Mouse (Mus musculus): ENCODE data around the gene Nutf2-ps1.
A peak's percentile ranks its signal among the peaks of the same experiment; 100 is the strongest.
"Not testable (repeated sequence)": the region's sequence is repeated elsewhere in the genome, so short reads cannot be mapped to it uniquely, and the experiment has no call there.

Gene Nutf2-ps1

GRCm38 (mm10) chr19:53588968-53589367 lies at the start of gene Nutf2-ps1:
TSS of gene Nutf2-ps1 (minus strand) at chr19:53589068.
- not testable (repeated sequence) for DNase-seq (ENCODE audit: low read depth, low spot score)

GRCm38 (mm10) chr19:53638041-53638440 lies 49.2 kb upstream of the Nutf2-ps1 start:
- DNase-seq (ENCODE audit: low read depth, low spot score): peak; percentile 53

- DNase-seq (ENCODE audit: low read depth, low spot score): no peak
These were observed 32.8 kb upstream of the Nutf2-ps1 start for GRCm38 (mm10) chr19:53621681-53622080.

- no peak for DNase-seq (ENCODE audit: low read depth, low spot score)
These were observed 20.1 kb upstream of the Nutf2-ps1 start for GRCm38 (mm10) chr19:53608921-53609320.

- DNase-seq (ENCODE audit: low read depth, low spot score): peak; percentile 39
These were observed 12.4 kb upstream of the Nutf2-ps1 start for GRCm38 (mm10) chr19:53601363-53601655.

GRCm38 (mm10) chr19:53600549-53601362 lies 11.9 kb upstream of the Nutf2-ps1 start:
- no peak for DNase-seq (ENCODE audit: low read depth, low spot score)

GRCm38 (mm10) chr19:53599757-53600539 lies 11.1 kb upstream of the Nutf2-ps1 start, which contains the start of gene Smc3:
TSS of gene Smc3 (plus strand) at chr19:53600398.
- peak; percentile 99 for DNase-seq (ENCODE audit: low read depth, low spot score)

GRCm38 (mm10) chr19:53596723-53597474 lies 8.0 kb upstream of the Nutf2-ps1 start:
- DNase-seq (ENCODE audit: low read depth, low spot score): no peak

GRCm38 (mm10) chr19:53587686-53588085 lies 1.2 kb downstream of the Nutf2-ps1 start:
- not testable (repeated sequence) for DNase-seq (ENCODE audit: low read depth, low spot score)

GRCm38 (mm10) chr19:53580271-53580670 lies 8.6 kb downstream of the Nutf2-ps1 start:
- not testable (repeated sequence) for DNase-seq (ENCODE audit: low read depth, low spot score)

- DNase-seq (ENCODE audit: low read depth, low spot score): peak; percentile 80
These were observed 10.1 kb downstream of the Nutf2-ps1 start for GRCm38 (mm10) chr19:53578597-53579252.

GRCm38 (mm10) chr19:53577025-53577800 lies 11.7 kb downstream of the Nutf2-ps1 start:
- no peak for DNase-seq (ENCODE audit: low read depth, low spot score)

GRCm38 (mm10) chr19:53576061-53576460 lies 12.8 kb downstream of the Nutf2-ps1 start:
- no peak for DNase-seq (ENCODE audit: low read depth, low spot score)

- no peak for DNase-seq (ENCODE audit: low read depth, low spot score)
These were observed 13.4 kb downstream of the Nutf2-ps1 start for GRCm38 (mm10) chr19:53575296-53576010.

GRCm38 (mm10) chr19:53574546-53574945 lies 14.3 kb downstream of the Nutf2-ps1 start:
- DNase-seq (ENCODE audit: low read depth, low spot score): no peak

- DNase-seq (ENCODE audit: low read depth, low spot score): no peak
These were observed 14.7 kb downstream of the Nutf2-ps1 start for GRCm38 (mm10) chr19:53574131-53574530.

- no peak for DNase-seq (ENCODE audit: low read depth, low spot score)
These were observed 15.7 kb downstream of the Nutf2-ps1 start for GRCm38 (mm10) chr19:53573151-53573550.

- no peak for DNase-seq (ENCODE audit: low read depth, low spot score)
These were observed 16.3 kb downstream of the Nutf2-ps1 start for GRCm38 (mm10) chr19:53572607-53573006.

GRCm38 (mm10) chr19:53571501-53572428 lies 17.1 kb downstream of the Nutf2-ps1 start:
- DNase-seq (ENCODE audit: low read depth, low spot score): no peak

Measured in CD4-positive helper T cell, adult 2 months (primary cell).